20 mouse cellular contexts compared by ENCODE assay signal in the genomic region with DNA sequence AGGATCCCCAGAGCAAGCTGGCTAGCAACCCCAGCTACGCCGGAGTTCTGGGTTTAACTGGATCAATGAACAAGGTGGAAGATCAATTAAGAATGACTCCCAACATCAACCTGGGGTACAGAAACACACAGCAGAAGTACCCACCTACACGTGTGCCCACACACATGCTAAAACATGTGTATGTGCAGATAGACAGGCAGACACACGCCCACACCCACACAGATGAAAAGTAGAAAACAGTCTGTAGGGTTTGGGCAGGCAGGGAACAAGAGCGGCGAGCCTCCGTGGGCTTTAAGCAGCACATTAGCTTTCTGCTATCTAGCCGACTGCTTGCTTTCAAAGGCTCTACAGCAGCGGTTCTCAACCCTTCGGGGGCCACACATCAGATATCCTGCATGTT. TPM values are rescaled to one million over a fixed set of nuclear protein-coding genes. Genes with fewer than 3 reads are reported as not detected.
DNase-seq lines count a peak whose midpoint lies in the region; ATAC-seq lines count a peak whose summit lies in the region.
"Had no signal": no experiment of that assay in that cellular context is flagged by ENCODE, and none has a peak within 500 bp of the region (broad histone marks: within the 10 kb centered on the region; RNA-seq: fewer than 3 reads in every experiment).

No protein-coding gene starts in this region.

- no peak overlapping the region for H3K27ac ChIP-seq in midbrain, embryonic 13.5 days
- H3K27ac ChIP-seq: embryonic facial prominence, embryonic 12.5 days; heart, adult 2 months; heart, embryonic 15.5 days had no signal

- peak; percentile 38; the same call in 1 of the 2 replicates for ATAC-seq in megakaryocyte-erythroid progenitor cell, adult 5-6 weeks (replicated peaks; ENCODE audit: low FRiP score, low TSS enrichment, poor library complexity, severe bottlenecking)
- no peak for ATAC-seq in midbrain, embryonic 13.5 days
- ATAC-seq: forebrain, embryonic 16.5 days; midbrain, embryonic 16.5 days had no signal

- peak; percentile 8 for DNase-seq in right cerebral cortex, adult 18-20 months
- DNase-seq in right cerebral cortex, postnatal 10 days (ENCODE audit: low spot score in 2 of 2) = no peak
- DNase-seq in brain, adult 2 months (ENCODE audit: low read depth, low spot score) = peak; percentile 20
- DNase-seq in layer of hippocampus, adult 9-11 months = peak; percentile 65
- DNase-seq in urinary bladder, postnatal 25 days (ENCODE audit: low spot score) = no peak
- DNase-seq: adrenal gland, postnatal 25 days; cerebellum, adult 8-10 months; gastrocnemius, postnatal 10 days; heart, adult 2 months; kidney, adult 9 months; kidney, postnatal 36 days; lung, adult 2 months; lung, postnatal 4 days; retina, postnatal 1 day had no signal

- H3K9ac ChIP-seq in midbrain, embryonic 13.5 days (replicated peaks) = no peak overlapping the region
- H3K9ac ChIP-seq: embryonic facial prominence, embryonic 12.5 days; heart, embryonic 15.5 days had no signal

- no peaks in the 10 kb centered on the region for H3K36me3 ChIP-seq in midbrain, embryonic 13.5 days
- H3K36me3 ChIP-seq: embryonic facial prominence, embryonic 12.5 days; heart, embryonic 15.5 days had no signal

- H3K4me2 ChIP-seq in midbrain, embryonic 13.5 days (replicated peaks) = no peak overlapping the region
- H3K4me2 ChIP-seq: embryonic facial prominence, embryonic 12.5 days; heart, embryonic 15.5 days had no signal

- H3K4me1 ChIP-seq in midbrain, embryonic 13.5 days (replicated peaks) = peaks cover 6% of the 10 kb centered on the region; the same call in 1 of the 2 replicates

- H3K4me3 ChIP-seq in midbrain, embryonic 13.5 days (replicated peaks) = no peak overlapping the region
- H3K4me3 ChIP-seq: embryonic facial prominence, embryonic 12.5 days; heart, adult 2 months; heart, embryonic 15.5 days had no signal

- peaks cover 3% of the 10 kb centered on the region; the same call in 1 of the 2 replicates for H3K27me3 ChIP-seq in midbrain, embryonic 13.5 days

- WGBS in midbrain, embryonic 13.5 days = 76% methylated on average over 10 of the region's 10 CpGs

- no peaks in the 10 kb centered on the region for H3K9me3 ChIP-seq in midbrain, embryonic 13.5 days
- H3K9me3 ChIP-seq: embryonic facial prominence, embryonic 12.5 days; heart, embryonic 15.5 days had no signal

RNA-seq across cellular contexts. Expression of a gene that starts 13.4 kb away (rescaled TPM):
- total RNA-seq in megakaryocyte-erythroid progenitor cell, adult 5-6 weeks (2014; fragmentation: Nextera tagmentation) = 124 and 168 TPM in 2 replicates
- total RNA-seq in megakaryocyte-erythroid progenitor cell, adult 5-6 weeks (2017) = 87.7 and 112 TPM in 2 replicates
- polyA plus RNA-seq in midbrain, embryonic 13.5 days (2015; fragmentation: Nextera tagmentation; extraction: Ambion mirVana) = 0.34 and 1.1 TPM in 2 replicates

RNA-seq across cellular contexts. Expression of a gene that starts 28.1 kb away (rescaled TPM):
- total RNA-seq in megakaryocyte-erythroid progenitor cell, adult 5-6 weeks (2014; fragmentation: Nextera tagmentation) = 22.4 and 22.6 TPM in 2 replicates
- total RNA-seq in megakaryocyte-erythroid progenitor cell, adult 5-6 weeks (2017) = 26.6 and 39.5 TPM in 2 replicates
- not detected in 2 replicates for polyA plus RNA-seq in midbrain, embryonic 13.5 days (2015; fragmentation: Nextera tagmentation; extraction: Ambion mirVana)

RNA-seq across cellular contexts. Expression of a gene that starts 31.8 kb away (rescaled TPM):
- 33.2 and 37.0 TPM in 2 replicates for total RNA-seq in megakaryocyte-erythroid progenitor cell, adult 5-6 weeks (2014; fragmentation: Nextera tagmentation)
- 57.3 and 57.4 TPM in 2 replicates for total RNA-seq in megakaryocyte-erythroid progenitor cell, adult 5-6 weeks (2017)
- 1.2 and 1.3 TPM in 2 replicates for polyA plus RNA-seq in midbrain, embryonic 13.5 days (2015; fragmentation: Nextera tagmentation; extraction: Ambion mirVana)

Comparison
In these comparisons a context has a peak if more than half of its experiments do, and no peak if none do; other contexts are left out.
1. DNase-seq: peak in right cerebral cortex, adult 18-20 months (single experiment), brain, adult 2 months (single experiment) and layer of hippocampus, adult 9-11 months (single experiment); none in right cerebral cortex, postnatal 10 days (0 of 2) and urinary bladder, postnatal 25 days (single experiment).